Mouse (Mus musculus): ENCODE data around the gene Fcgr3. TPM values are rescaled to one million over a fixed set of nuclear protein-coding genes. Genes with fewer than 3 reads are reported as not detected.

Gene Fcgr3
- total and polyA plus RNA-seq, 3 experiments, result 3.7 to 8.5 (median 6.1) TPM

DNA sequence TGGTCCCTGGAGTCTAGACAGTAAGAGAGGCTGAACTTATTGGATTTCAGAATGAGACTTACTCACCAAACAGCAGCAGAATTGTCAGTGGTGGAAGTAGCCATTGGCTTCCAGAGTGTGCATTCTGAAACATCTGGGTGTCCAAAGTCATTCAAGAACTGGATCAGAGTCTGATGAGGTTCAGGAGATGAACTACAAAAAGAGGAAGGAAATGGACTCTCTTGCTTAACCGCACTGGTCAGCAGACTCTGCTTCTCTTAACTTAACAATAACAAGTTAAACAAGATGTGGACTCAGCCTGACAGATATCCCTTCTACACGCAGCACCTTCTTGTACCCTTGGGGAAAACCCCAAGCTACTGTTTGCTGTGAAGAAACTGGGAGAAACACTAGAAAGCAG, 5.5 kb downstream of the Fcgr3 start:
- Histone ChIP-seq H3K79me2 (replicated peaks; ENCODE audit: control insufficient read depth, extremely low read depth, insufficient read depth, poor library complexity, severe bottlenecking) (no peaks in the 10 kb centered on the region), H3K9ac (ENCODE audit: insufficient read depth, low read depth) (peak overlapping the region; percentile 7), H3K27ac (ENCODE audit: insufficient read depth, low read depth) (peak overlapping the region; percentile 12), H3K4me1 (ENCODE audit: control insufficient read depth in 1 of 2, insufficient read depth in 2 of 2) (peaks cover 0 to 21% of the 10 kb centered on the region in 2 experiments; a peak in 3 of 4 replicates), H3K9me3 (replicated peaks; ENCODE audit: low read length) (peaks cover 9% of the 10 kb centered on the region), H3K36me3 (replicated peaks in 1 of 2; ENCODE audit: control insufficient read depth in 1 of 2, insufficient read depth in 1 of 2, low read length in 1 of 2) (no peaks in the 10 kb centered on the region), H3K4me2 (ENCODE audit: insufficient read depth, low read depth, poor library complexity, severe bottlenecking) (peak overlapping the region; percentile 67), H3K4me3 (replicated peaks in 1 of 3; ENCODE audit: low read depth in 2 of 3, low read length in 2 of 3, poor library complexity in 1 of 3) (peak overlapping the region in 1 of 3 experiments; percentile 32), H3K27me3 (replicated peaks) (no peaks in the 10 kb centered on the region)
- TF ChIP-seq USF1 (IDR thresholded peaks at IDR 0.05; ENCODE audit: low read depth, low read length) (no peak), NRF1 (IDR thresholded peaks at IDR 0.05; ENCODE audit: low read depth, low read length) (no peak), CHD2 (IDR thresholded peaks at IDR 0.05; ENCODE audit: low read length) (no peak), UBTF (IDR thresholded peaks at IDR 0.05; ENCODE audit: low read depth, low read length) (no peak), JUN (IDR thresholded peaks at IDR 0.05; ENCODE audit: insufficient read depth, low read depth, low read length) (no peak), EP300 (IDR thresholded peaks at IDR 0.05; ENCODE audit: low read length) (peak; percentile 51; the same call in 1 of the 2 replicates), IRF4 (IDR thresholded peaks at IDR 0.05; ENCODE audit: low read depth, low read length) (0 out of 2 replicates have a peak, but pooled peaks have one; percentile 9), ZNF384 (IDR thresholded peaks at IDR 0.05; ENCODE audit: low read depth, low read length) (no peak), MAX (IDR thresholded peaks at IDR 0.05; ENCODE audit: low read length) (no peak), JUND (conservative IDR thresholded peaks at IDR 0.05; ENCODE audit: low read depth, low read length) (no peak), ZKSCAN1 (IDR thresholded peaks at IDR 0.05; ENCODE audit: borderline replicate concordance, low read depth, low read length) (no peak), RCOR1 (conservative IDR thresholded peaks at IDR 0.05; ENCODE audit: low read depth, low read length) (0 out of 2 replicates have a peak, but pooled peaks have one; percentile 63), BHLHE40 (IDR thresholded peaks at IDR 0.05; ENCODE audit: low read depth, low read length) (peak; percentile 40; the same call in 1 of the 2 replicates), MXI1 (IDR thresholded peaks at IDR 0.05; ENCODE audit: low read depth, low read length) (no peak), SMC3 (IDR thresholded peaks at IDR 0.05; ENCODE audit: low read depth, low read length) (no peak), MAFK (IDR thresholded peaks at IDR 0.05; ENCODE audit: insufficient replicate concordance, low read length) (no peak), PAX5 (IDR thresholded peaks at IDR 0.05; ENCODE audit: low read length) (no peak), CTCF (conservative IDR thresholded peaks at IDR 0.05 in 1 of 2, IDR thresholded peaks at IDR 0.05 in 1 of 2; ENCODE audit: low read depth in 2 of 2, low read length in 2 of 2) (no peak), TCF12 (IDR thresholded peaks at IDR 0.05; ENCODE audit: low read depth, low read length) (no peak), MAZ (IDR thresholded peaks at IDR 0.05; ENCODE audit: low read depth, low read length) (0 out of 2 replicates have a peak, but pooled peaks have one; percentile 25), USF2 (conservative IDR thresholded peaks at IDR 0.05; ENCODE audit: low read depth, low read length) (no peak), POLR2AphosphoS2 (IDR thresholded peaks at IDR 0.05; ENCODE audit: low read depth, low read length) (no peak), HCFC1 (IDR thresholded peaks at IDR 0.05; ENCODE audit: low read depth, low read length) (no peak), KAT2A (IDR thresholded peaks at IDR 0.05; ENCODE audit: insufficient replicate concordance, low read length) (no peak), MEF2A (IDR thresholded peaks at IDR 0.05; ENCODE audit: borderline replicate concordance, low read depth, low read length) (no peak), ZMIZ1 (IDR thresholded peaks at IDR 0.05; ENCODE audit: low read depth, low read length) (no peak), ETS1 (conservative IDR thresholded peaks at IDR 0.05; ENCODE audit: low read depth, low read length) (no peak), MYC (IDR thresholded peaks at IDR 0.05; ENCODE audit: low read depth, low read length) (no peak), GABPA (IDR thresholded peaks at IDR 0.05; ENCODE audit: insufficient replicate concordance, low read depth, low read length) (no peak)
- DNase-seq (ENCODE audit: extremely low read depth), result peak; percentile 29
- dilution Hi-C loops (cut with MboI; ENCODE audit: extremely low pct_ligation_motif_present, extremely low pct_unique_long_range_greater_than_20kb, low sequenced_read_pairs) (no loop called here), in situ Hi-C loops (cut with MboI; ENCODE audit: low pct_ligation_motif_present, low pct_unique_long_range_greater_than_20kb, low sequenced_read_pairs) (no loop called here)

All from CH12.LX (cell line).